Mouse (Mus musculus): ENCODE data around the gene Lipc.

GRCm38 (mm10) chr9:70928472-70928871 lies 23.6 kb downstream of the Lipc start:
- TF ChIP-seq POLR2A (IDR thresholded peaks at IDR 0.05; ENCODE audit: borderline replicate concordance, control insufficient read depth, low read depth, low read length) (no peak), CTCF (IDR thresholded peaks at IDR 0.05; ENCODE audit: control insufficient read depth, insufficient read depth, low read length) (no peak)

Measured in bone marrow, adult 2 months (tissue).